Comparison of ENCODE assay signal across 8 mouse cellular contexts in genomic region chr5:147992581-147993378, GRCm38 (mm10). TPM values are rescaled to one million over a fixed set of nuclear protein-coding genes. Genes with fewer than 3 reads are reported as not detected.
DNase-seq lines count a peak whose midpoint lies in the region; ATAC-seq and TF ChIP-seq lines count a peak whose summit lies in the region.

No protein-coding gene starts in this region.

- peak; percentile 95 for ATAC-seq in intestine, embryonic 15.5 days
- ATAC-seq in liver, embryonic 14.5 days (ENCODE audit: insufficient read depth), result peak; percentile 45

- H3K4me1 ChIP-seq in intestine, embryonic 15.5 days (replicated peaks), result no peaks in the 10 kb centered on the region
- no peaks in the 10 kb centered on the region for H3K4me1 ChIP-seq in liver, embryonic 14.5 days (replicated peaks; ENCODE audit: control insufficient read depth in 2 of 2, insufficient read depth in 2 of 2, low read length in 1 of 2)

- H3K9ac ChIP-seq in intestine, embryonic 15.5 days, result no peak overlapping the region
- H3K9ac ChIP-seq in liver, embryonic 14.5 days (replicated peaks), result no peak overlapping the region

- H3K36me3 ChIP-seq in intestine, embryonic 15.5 days, result no peaks in the 10 kb centered on the region
- no peaks in the 10 kb centered on the region for H3K36me3 ChIP-seq in liver, embryonic 14.5 days (replicated peaks; ENCODE audit: control insufficient read depth, insufficient read depth, low read depth)

- peak overlapping the region; percentile 70 for H3K27ac ChIP-seq in intestine, embryonic 15.5 days
- H3K27ac ChIP-seq in liver, embryonic 14.5 days, result no peak overlapping the region

- TF ChIP-seq EP300 in liver, embryonic 14.5 days (IDR thresholded peaks at IDR 0.05; ENCODE audit: low read depth), result no peak

- H3K9me3 ChIP-seq in intestine, embryonic 15.5 days, result no peaks in the 10 kb centered on the region
- H3K9me3 ChIP-seq in liver, embryonic 14.5 days (ENCODE audit: control insufficient read depth, low read length), result no peaks in the 10 kb centered on the region

- peak overlapping the region; percentile 11 for H3K4me3 ChIP-seq in intestine, embryonic 15.5 days (replicated peaks)
- no peak overlapping the region; a peak in 1 of 4 replicates for H3K4me3 ChIP-seq in liver, embryonic 14.5 days (ENCODE audit: insufficient read depth in 1 of 2, low read depth in 2 of 2, low read length in 2 of 2)

- peak overlapping the region; percentile 42 for H3K4me2 ChIP-seq in intestine, embryonic 15.5 days (replicated peaks)
- no peak overlapping the region for H3K4me2 ChIP-seq in liver, embryonic 14.5 days (ENCODE audit: low read depth)

- peak; percentile 28 to 37 for DNase-seq in left cerebral cortex, postnatal 14 days (ENCODE audit: low spot score in 2 of 2)
- no peak for DNase-seq in left cerebral cortex, adult 11 months (ENCODE audit: low spot score)
- DNase-seq in brain, embryonic 14.5 days (ENCODE audit: low read depth), result peak; percentile 84
- DNase-seq in gastrocnemius, postnatal 25 days, result peak; percentile 45
- DNase-seq in liver, embryonic 14.5 days (ENCODE audit: low read depth in 3 of 3, low spot score in 3 of 3), result peak; percentile 6 to 24 (median 17)
- peak; percentile 38 for DNase-seq in ovary, postnatal 14 days (ENCODE audit: low spot score)
- DNase-seq in MN1 (ENCODE audit: low spot score), result no peak

- TF ChIP-seq CTCF in brain, embryonic 14.5 days (IDR thresholded peaks at IDR 0.05; ENCODE audit: borderline replicate concordance, extremely low read depth, insufficient read depth, insufficient read length), result no peak
- TF ChIP-seq CTCF in liver, embryonic 14.5 days (IDR thresholded peaks at IDR 0.05; ENCODE audit: low read depth), result peak; percentile 47; the same call in 1 of the 2 replicates

- intact Hi-C loops in left cerebral cortex, postnatal 14 days (cut with DNase I), result no loop called here

- TF ChIP-seq POLR2A in brain, embryonic 14.5 days (IDR thresholded peaks at IDR 0.05; ENCODE audit: borderline replicate concordance, extremely low read depth, insufficient read depth, insufficient read length, poor library complexity, severe bottlenecking), result no peak

- 7% methylated on average over 20 of the region's 20 CpGs for WGBS in intestine, embryonic 15.5 days
- WGBS in liver, embryonic 14.5 days (ENCODE audit: insufficient replicate concordance), result 25% methylated on average over 20 of the region's 20 CpGs

- no peaks in the 10 kb centered on the region for H3K27me3 ChIP-seq in intestine, embryonic 15.5 days (replicated peaks)
- H3K27me3 ChIP-seq in liver, embryonic 14.5 days (ENCODE audit: control insufficient read depth, insufficient read depth, low read length), result no peaks in the 10 kb centered on the region

RNA-seq across cellular contexts. Expression of gene Mtus2, which starts 35.7 kb away (rescaled TPM):
- total RNA-seq in left cerebral cortex, postnatal 14 days (2021), result 10 to 100 TPM; 37.7 to 45.7 TPM
- 13.2 and 28.8 TPM in 2 replicates for polyA plus RNA-seq in brain, embryonic 14.5 days (2012; rRNA removed)
- under 1 TPM in 1 of 2 experiments, not detected in 1; 0.16 TPM for total RNA-seq in gastrocnemius, postnatal 25 days (2021)
- 21.9 and 26.0 TPM in 2 replicates for polyA plus RNA-seq in intestine, embryonic 15.5 days (2015; fragmentation: Nextera tagmentation; extraction: Ambion mirVana)
- 0.15 and 0.48 TPM in 2 replicates for polyA plus RNA-seq in liver, embryonic 14.5 days (2012; rRNA removed)
- polyA plus RNA-seq in liver, embryonic 14.5 days (2014; fragmentation: Nextera tagmentation; extraction: Ambion mirVana), result 0.80 and 1.2 TPM in 2 replicates

Comparison
In these comparisons a context has a peak if more than half of its experiments do, and no peak if none do; other contexts are left out.
1. DNase-seq: peak in left cerebral cortex, postnatal 14 days (2 of 2), brain, embryonic 14.5 days (single experiment), gastrocnemius, postnatal 25 days (single experiment), liver, embryonic 14.5 days (3 of 3) and ovary, postnatal 14 days (single experiment); none in left cerebral cortex, adult 11 months (single experiment) and MN1 (single experiment).